Mouse (Mus musculus) embryonic facial prominence, embryonic 14.5 days (tissue): ENCODE measurements around the gene Copz2. TPM values are rescaled to one million over a fixed set of nuclear protein-coding genes. Genes with fewer than 3 reads are reported as not detected.

Experiments
- ATAC-seq: fragments of 200-750 bp; cut with Nextera tagmentation; 2 replicates; pipeline ENCODE4 v1.8.0; 2017; ENCODE audit warnings: low read depth, moderate number of reproducible peaks, moderate TSS enrichment
- DNase-seq: peaks from one replicate; pipeline ENCODE4 v3.0.0-alpha.2; 2015; ENCODE audit warnings: low spot score
- H3K27ac ChIP-seq: fragments of 300-500 bp; sonication (generic); replicated peaks from 2 replicates; pipeline ENCODE4 v1.5.1; 2014; ENCODE audit warnings: low read depth, mild to moderate bottlenecking, low read length, moderate library complexity
- H3K27me3 ChIP-seq: fragments of 300-500 bp; sonication (generic); replicated peaks from 2 replicates; pipeline ENCODE4 v1.6.1; 2014; ENCODE audit warnings: low read length; ENCODE audit not compliant: control insufficient read depth, insufficient read depth
- H3K36me3 ChIP-seq: fragments of 300-500 bp; sonication (generic); 2 replicates; pipeline ENCODE4 v1.6.1; 2014; ENCODE audit warnings: low read length, mixed read lengths; ENCODE audit not compliant: control insufficient read depth, insufficient read depth
- H3K4me1 ChIP-seq: fragments of 300-500 bp; sonication (generic); 2 replicates; pipeline ENCODE4 v1.6.1; 2014; ENCODE audit warnings: antibody characterized with exemption, low read length; ENCODE audit not compliant: control insufficient read depth, insufficient read depth
- H3K4me2 ChIP-seq: fragments of 300-500 bp; sonication (generic); 2 replicates; pipeline ENCODE4 v1.6.1; 2014; ENCODE audit warnings: low read depth, mild to moderate bottlenecking, low read length, moderate library complexity, mixed read lengths
- H3K4me3 ChIP-seq: fragments of 300-500 bp; sonication (generic); 2 replicates; pipeline ENCODE4 v1.5.1; 2014; ENCODE audit warnings: low read depth, mild to moderate bottlenecking, low read length
- H3K9ac ChIP-seq: fragments of 300-500 bp; sonication (generic); 2 replicates; pipeline ENCODE4 v1.6.1; 2014; ENCODE audit warnings: low read depth, mild to moderate bottlenecking, low read length, moderate library complexity, mixed read lengths
- H3K9me3 ChIP-seq: fragments of 300-500 bp; sonication (generic); 2 replicates; pipeline ENCODE4 v1.6.1; 2016; ENCODE audit warnings: low read length; ENCODE audit not compliant: control insufficient read depth
- WGBS: fragments of 180-500 bp; shearing (Covaris S2); extraction: QIAGEN DNeasy Blood & Tissue Kit; methylation state at CpG from one replicate; pipeline ENCODE4 v1.1.7; 2014; 5-methylcytosine and 5-hydroxymethylcytosine counted together
- microRNA counts: library from miRNA; unstranded; fragments of <30 nt; microRNA quantifications from one replicate; lab custom pipeline; 2017
- microRNA-seq: library from miRNA; unstranded; fragments of <30 nt; microRNA quantifications from one replicate; pipeline ENCODE4, GENCODE M21; 2016; ENCODE audit warnings: borderline number of aligned reads
- polyA plus RNA-seq: library from polyadenylated mRNA; unstranded; fragments of >200 nt; fragmentation: Nextera tagmentation; extraction: Ambion mirVana; gene quantifications from 2 replicates; pipeline ENCODE4 v1.2.1, GENCODE M21; 2014

Gene Copz2
- polyA plus RNA-seq, 1 experiment from 2014 or later, result 237 TPM

DNA sequence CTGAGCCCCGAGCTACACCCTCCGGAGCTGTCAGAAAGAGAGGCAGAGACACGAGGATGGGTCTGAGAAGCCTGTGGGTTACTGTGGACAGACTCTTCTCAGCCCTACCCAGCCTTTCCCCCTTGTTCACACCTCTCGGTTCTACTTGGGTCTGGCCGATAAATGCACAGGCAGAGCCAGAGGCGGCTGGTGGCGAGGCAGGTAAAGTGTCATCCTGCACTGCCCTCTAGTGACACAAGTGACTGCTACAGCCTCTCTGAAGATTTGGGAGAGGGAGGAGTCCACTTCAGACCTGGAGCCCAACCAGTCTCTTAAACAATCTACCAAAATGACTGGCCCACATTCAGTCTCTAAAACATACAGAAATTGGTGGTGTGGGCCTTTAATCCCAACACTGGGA, 60.3 kb downstream of the Copz2 start:
- WGBS, result 23% methylated on average over 7 of the region's 7 CpGs
- no peaks in the 10 kb centered on the region for H3K27me3 ChIP-seq
- H3K4me2 ChIP-seq, result no peak overlapping the region
- DNase-seq, result peak; percentile 88
- H3K4me3 ChIP-seq, result no peak overlapping the region
- ATAC-seq, result peak; percentile 80
- no peaks in the 10 kb centered on the region for H3K9me3 ChIP-seq
- no peak overlapping the region for H3K27ac ChIP-seq
- H3K36me3 ChIP-seq, result peaks cover 50% of the 10 kb centered on the region
- H3K9ac ChIP-seq, result no peak overlapping the region
- H3K4me1 ChIP-seq, result peaks cover 1% of the 10 kb centered on the region

MicroRNAs within 50 kb of the gene (microRNA counts, 519-probe panel; counts per million panel counts)
- 3,892 counts per million, percentile 90 among the panel's probes with 10 or more counts for microRNA mmu-miR-152 (lab: Ali Mortazavi, UCI)

Small RNAs within 50 kb of the gene (microRNA-seq; reads per million reads assigned to microRNA genes)
- 337 reads per million, percentile 65 among the genes with 10 or more reads in this experiment for gene Mir152

Other genes starting within 250 kb of the Copz2 start
- 11.2 and 11.7 TPM in 2 replicates for gene Snx11, start 72.3 kb upstream of the Copz2 start, polyA plus RNA-seq
- 80.2 and 82.8 TPM in 2 replicates for gene Cbx1, start 60.7 kb upstream of the Copz2 start, polyA plus RNA-seq
- gene Nfe2l1, start 19.9 kb upstream of the Copz2 start, polyA plus RNA-seq, result 54.6 and 56.0 TPM in 2 replicates
- 65.5 and 83.4 TPM in 2 replicates for gene Cdk5rap3, start 66.6 kb downstream of the Copz2 start, polyA plus RNA-seq
- gene Prr15l, start 78.2 kb downstream of the Copz2 start, polyA plus RNA-seq, result 3.1 and 4.7 TPM in 2 replicates
- 26.8 and 27.4 TPM in 2 replicates for gene Pnpo, start 94.1 kb downstream of the Copz2 start, polyA plus RNA-seq
- gene Sp2, start 133.1 kb downstream of the Copz2 start, polyA plus RNA-seq, result 15.2 and 16.2 TPM in 2 replicates
- 2.1 and 2.9 TPM in 2 replicates for gene Sp6, start 163.5 kb downstream of the Copz2 start, polyA plus RNA-seq
- 14.7 and 16.1 TPM in 2 replicates for gene Scrn2, start 180.1 kb downstream of the Copz2 start, polyA plus RNA-seq
- 2.5 and 7.3 TPM in 2 replicates for gene Lrrc46, start 191.5 kb downstream of the Copz2 start, polyA plus RNA-seq
- gene Mrpl10, start 191.7 kb downstream of the Copz2 start, polyA plus RNA-seq, result 68.9 and 78.1 TPM in 2 replicates
- 5.0 and 7.1 TPM in 2 replicates for gene Osbpl7, start 200.8 kb downstream of the Copz2 start, polyA plus RNA-seq